Mouse (Mus musculus) cerebellum, postnatal 36 days (tissue): ENCODE measurements around the gene Zpbp.

Experiments
- DNase-seq, 2 experiments: peaks; one replicate each; pipeline ENCODE4 v3.0.0; 2021 to 2022; ENCODE audit warnings: mixed read lengths in 2 of 2

Gene Zpbp

GRCm38 (mm10) chr11:11461635-11462560, at the start of gene Zpbp, which contains the start of gene Spata48:
TSS of gene Zpbp (minus strand) at chr11:11462408.
TSS of gene Spata48 (plus strand) at chr11:11462094.
- peak; percentile 83 to 85 for DNase-seq

DNA sequence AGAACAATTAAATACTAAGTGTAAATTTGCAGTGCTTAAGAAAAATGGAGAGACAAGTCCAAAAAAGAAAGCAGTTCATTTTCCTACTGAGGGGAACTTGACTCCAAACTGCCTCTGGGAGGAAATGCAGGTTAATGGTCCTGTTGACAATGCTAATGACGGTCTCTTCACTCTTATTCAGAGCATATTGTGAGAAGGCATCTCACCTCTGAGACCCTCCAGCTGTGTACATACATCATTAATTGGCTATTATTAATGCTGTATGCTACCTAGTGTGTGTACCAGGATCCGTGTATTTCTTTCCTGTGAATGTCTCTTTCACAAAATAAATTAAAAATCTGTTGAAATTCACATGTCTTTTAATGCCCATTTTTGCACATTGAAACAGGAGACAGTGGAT, 47.2 kb upstream of the Zpbp start:
- no peak for DNase-seq

GRCm38 (mm10) chr11:11506187-11506586, 44.0 kb upstream of the Zpbp start:
- DNase-seq, result no peak

DNA sequence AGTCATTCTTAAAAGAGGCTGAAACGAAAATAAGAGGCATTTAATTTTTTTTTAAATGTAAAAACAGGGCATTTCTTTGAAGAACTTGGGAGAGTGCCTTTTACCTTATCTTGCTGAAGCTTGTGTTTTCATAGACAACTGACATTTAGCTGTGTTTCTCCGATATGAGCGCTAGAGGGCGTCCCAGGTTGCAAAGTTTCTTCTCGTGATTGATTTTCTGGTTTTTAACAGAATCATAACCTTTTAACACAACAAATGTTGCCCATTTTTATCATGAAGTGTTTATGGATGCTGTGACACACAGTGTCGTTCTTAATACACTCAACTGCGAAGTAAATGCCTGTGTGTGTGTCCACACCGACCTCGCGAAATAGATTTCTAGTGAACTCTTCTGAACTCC, 37.7 kb upstream of the Zpbp start:
- DNase-seq, result no peak

- DNase-seq, result no peak
These were observed 33.5 kb upstream of the Zpbp start for GRCm38 (mm10) chr11:11495697-11496096.

DNA sequence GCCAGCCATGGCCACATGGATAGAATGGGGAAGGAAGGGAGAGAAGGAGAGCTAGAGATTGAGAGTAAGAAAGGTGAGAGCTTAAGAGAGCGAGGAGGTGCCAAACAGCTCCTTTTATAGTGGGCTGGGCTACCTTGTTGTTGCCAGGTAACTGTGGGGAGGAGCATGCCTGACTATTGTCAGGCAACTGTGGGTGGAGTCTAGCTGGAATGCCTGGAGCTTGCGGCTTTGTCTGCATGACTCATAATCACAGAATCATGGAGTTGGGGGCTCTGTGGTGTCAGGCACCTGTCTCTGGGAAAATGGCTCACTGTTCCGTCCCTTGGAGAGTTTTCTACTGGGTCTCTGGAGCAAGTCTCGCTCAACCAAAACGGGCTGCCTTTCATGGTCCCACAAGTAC, 29.8 kb upstream of the Zpbp start:
- no peak for DNase-seq

GRCm38 (mm10) chr11:11484378-11484777, 22.2 kb upstream of the Zpbp start:
- DNase-seq, result no peak

DNA sequence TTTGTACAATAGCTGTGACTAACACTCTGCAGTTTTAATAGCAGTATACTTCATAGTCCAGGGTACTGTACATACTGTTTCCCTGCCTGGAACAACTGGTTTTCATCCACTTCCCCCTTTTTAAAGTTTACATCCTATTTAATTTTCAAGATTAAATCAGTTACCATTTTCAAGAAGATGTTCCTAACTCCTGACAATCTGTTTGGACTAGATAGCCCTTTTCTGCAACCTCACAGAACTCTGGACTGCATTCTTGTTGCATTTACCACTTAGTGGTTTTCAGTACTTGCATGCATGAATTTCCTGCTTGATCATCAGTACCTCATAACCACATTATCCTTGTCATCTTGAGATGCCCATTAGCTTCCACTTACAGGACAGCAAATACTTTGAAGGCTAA, 6.7 kb upstream of the Zpbp start:
- no peak for DNase-seq

DNA sequence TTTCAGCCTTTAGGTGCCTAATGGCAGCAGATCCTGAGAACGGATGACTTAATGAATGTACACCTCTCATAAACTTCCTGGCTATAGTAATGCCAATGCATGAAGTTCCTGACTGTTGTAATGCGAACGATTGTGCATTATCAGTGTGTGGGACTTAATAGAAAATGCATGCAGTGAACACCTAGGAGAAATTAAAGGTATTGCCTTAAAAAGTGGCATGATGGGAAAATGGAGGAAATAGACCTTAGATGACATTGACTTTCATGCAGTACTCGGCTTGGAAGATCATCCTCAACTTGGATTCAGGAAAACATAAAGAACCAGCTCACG, 318 bp upstream of the Zpbp start:
- no peak for DNase-seq

DNA sequence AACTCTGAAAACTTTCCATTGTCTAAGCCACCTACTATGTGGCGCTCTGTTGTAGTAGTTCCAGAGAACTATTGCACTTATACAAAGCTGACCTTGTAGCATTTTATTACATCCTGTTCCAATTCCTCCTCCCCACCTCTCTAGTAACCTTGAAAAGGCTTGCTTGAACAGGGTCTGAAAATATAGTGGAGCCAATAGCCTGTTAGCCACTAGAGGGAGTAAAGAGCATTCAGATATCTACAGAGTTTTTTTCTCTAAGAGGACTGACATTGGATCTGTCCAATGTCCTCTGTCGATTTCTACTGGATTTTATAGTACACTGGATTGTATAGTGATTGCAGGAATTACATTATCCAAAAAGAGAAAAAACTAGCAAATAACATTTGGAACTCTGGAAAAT, 7.2 kb downstream of the Zpbp start:
- DNase-seq, result no peak

GRCm38 (mm10) chr11:11417356-11417755, 44.9 kb downstream of the Zpbp start:
- DNase-seq, result no peak

- DNase-seq, result no peak
These were observed 48.0 kb downstream of the Zpbp start for GRCm38 (mm10) chr11:11414188-11414587.

DNA sequence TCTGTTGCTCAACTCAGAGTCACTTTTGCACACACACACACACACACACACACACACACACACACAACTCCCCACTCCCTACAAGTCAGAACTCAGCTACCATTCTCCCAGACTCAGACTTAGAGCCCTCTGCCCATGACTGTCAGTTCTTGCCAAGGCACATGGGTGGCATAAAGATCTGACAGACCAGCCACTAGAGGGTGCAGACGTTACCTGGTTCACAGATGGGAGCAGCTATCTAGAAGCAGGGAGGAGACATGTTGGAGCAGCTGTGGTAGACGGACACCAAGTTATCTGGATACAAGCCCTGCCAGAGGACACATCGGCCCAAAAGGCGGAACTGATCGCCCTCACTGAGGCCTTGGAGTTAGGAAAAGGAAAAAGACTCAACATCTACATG, 67.5 kb downstream of the Zpbp start:
- no peak for DNase-seq

DNA sequence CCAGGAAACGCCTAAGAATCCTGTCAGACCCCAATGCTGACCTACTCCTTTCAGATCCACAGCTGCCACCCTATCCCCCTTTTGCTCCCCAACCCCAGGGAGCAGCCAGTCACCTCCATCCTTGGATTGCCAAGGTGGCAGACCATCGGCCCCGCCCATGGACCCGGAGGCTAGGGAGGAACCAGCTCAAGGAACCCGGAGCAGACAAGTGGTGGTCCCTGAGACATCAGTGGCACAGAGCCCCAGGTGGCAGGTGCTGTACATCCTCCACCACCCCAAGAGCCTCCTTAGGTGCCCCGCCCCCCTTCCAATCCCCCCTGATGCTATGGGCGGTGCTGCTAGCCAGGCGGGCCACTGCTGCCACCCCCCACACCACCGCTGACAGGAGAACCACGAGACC, 69.0 kb downstream of the Zpbp start:
- no peak for DNase-seq

DNA sequence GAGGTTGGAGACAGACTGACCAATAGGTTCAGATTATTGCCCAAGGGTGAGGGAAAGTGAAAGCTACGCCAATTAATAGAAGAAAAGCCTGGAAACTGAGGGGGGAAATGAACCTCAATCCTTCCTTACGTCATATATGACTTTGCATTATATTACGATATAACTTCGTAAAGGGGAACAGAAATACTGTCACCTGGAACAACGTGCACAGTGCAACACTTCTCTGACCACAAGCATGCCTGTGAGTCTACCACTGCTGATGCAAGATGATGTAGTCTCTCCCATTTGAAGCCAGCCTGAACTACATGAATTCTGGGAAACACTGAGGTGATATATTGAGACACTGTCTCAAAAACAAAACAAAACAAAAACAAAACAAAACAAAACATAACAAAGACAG, 90.9 kb downstream of the Zpbp start:
- DNase-seq, result no peak

DNA sequence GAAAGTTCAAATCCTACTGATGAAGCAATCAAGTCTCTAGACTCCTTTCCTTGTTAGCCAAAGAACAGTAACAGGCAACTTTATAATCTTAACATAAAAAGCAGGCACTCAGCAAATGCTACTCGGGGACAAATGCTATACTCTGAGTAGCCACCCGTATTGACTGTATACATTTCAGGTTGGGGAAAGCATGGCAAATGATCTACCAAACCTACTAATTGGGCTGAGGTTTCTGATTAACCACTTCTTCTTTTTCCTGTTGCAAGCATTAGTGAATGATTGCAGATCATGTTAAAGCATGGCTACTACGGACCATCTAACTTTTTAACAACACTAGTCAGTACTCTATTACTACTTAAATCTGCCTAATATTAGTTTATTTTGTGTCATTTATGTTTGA, 178.7 kb downstream of the Zpbp start:
- DNase-seq, result no peak

DNA sequence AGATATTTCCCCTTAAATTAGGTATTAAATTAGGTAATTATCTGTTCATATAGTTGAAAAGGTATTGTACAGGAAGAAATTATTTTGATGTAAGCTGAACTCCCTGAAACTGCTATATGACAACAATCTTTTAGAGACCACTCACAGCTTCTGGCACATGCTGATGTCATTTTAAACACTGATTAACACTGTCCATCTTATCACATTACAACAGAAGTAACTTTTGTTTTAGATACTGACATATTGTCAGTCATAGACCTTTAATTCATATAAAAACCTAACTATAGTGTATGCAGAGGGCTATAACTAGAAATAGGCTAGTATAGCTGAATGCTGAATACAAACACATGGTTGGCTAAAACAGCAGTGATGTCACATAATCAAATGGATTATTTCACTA, 182.1 kb downstream of the Zpbp start:
- no peak for DNase-seq

DNA sequence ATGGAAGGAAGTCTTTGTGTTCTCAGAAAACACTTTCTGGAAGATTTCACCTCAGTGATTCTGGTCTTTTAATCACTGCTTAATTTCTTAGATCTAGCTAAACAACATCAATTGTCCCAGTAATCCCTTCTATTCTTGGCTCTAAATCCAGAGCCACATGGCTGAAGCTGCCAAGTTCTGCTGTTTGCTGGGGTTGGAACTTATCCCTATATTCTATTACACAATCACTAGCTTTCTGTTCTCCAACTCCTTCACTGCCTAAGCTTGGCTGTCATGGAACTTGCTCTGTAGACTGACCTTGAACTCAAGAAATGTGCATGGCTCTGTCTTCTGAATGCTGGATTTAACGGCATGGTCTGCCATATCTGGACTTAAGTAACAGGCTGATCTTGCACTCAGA, 204.9 kb downstream of the Zpbp start:
- no peak for DNase-seq

DNA sequence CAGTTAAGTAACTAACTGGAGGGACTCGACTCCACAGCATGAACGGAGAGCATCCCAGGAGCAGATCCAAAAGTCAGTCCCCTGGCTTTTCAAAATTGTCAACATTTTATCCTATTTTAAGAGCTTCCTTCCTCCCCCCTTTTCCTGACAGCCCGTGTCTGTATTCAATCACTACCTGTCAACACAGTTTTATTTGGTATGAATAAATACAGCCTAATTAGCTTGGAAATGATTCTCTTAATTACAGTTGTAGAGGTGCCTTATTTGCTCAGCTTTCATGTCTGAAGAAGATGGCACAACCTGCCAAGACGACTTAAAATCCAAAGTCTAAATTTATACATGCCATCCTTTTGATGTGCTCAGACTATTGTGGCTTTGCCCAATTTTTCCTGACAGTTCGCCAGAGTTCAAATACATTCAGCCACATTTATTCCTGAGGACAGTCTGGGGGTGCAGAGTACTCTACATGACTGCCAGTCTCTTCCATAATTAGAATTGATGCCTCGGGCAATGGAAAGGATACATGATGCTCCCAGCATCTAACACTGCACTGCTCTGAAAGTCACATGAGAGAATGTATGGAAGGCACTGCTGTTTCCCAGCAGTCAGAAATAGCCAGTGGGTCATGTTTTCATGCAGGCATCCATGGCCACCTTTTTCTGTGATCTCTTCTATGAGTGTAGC, 219.4 kb downstream of the Zpbp start:
- no peak for DNase-seq

DNA sequence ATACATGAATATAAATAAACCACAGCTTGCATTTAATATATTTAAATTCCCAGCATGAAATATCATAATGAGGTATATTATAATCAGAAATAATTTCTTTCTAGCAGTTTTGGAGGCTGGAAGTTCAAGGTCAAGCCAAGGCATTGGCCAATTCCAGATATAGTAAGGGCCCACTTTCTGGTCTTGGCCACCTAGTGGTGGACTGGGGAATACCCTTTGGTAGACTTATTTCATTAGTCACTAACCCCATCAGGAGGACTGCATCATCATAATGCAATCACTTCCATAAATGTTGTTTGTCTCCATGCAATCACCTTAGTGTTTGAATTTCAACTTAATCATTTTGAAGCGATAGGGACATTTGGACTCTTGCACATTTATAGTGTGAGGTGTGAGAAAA, 222.9 kb downstream of the Zpbp start:
- no peak for DNase-seq
